Mouse (Mus musculus) ES-E14 (cell line): ENCODE results near the gene Wdr6. TPM values are rescaled to one million over a fixed set of nuclear protein-coding genes. Genes with fewer than 3 reads are reported as not detected.

ENCODE experiments used
- DNase-seq: peaks from one replicate; pipeline ENCODE4 v3.0.0-alpha.2; 2013; ENCODE audit warnings: low read depth, low spot score
- H3K27ac ChIP-seq: 2 replicates; pipeline ENCODE4 v1.5.1; 2012; ENCODE audit warnings: low read depth, mild to moderate bottlenecking, low read length, moderate library complexity, mixed read lengths; ENCODE audit not compliant: poor library complexity, insufficient read depth, severe bottlenecking
- H3K36me3 ChIP-seq: 2 replicates; pipeline ENCODE4 v1.6.1; 2012; ENCODE audit warnings: mild to moderate bottlenecking, low read length, moderate library complexity, mixed read lengths; ENCODE audit not compliant: control insufficient read depth, poor library complexity, insufficient read depth, severe bottlenecking
- H3K4me1 ChIP-seq, 2 experiments: fragments of 150-350 bp in 1 of 2; sonication (generic) in 1 of 2; 2 replicates each; pipeline ENCODE4 v1.6.1; 2012; ENCODE audit warnings: low read length in 2 of 2, mild to moderate bottlenecking in 1 of 2, mixed read lengths in 1 of 2; ENCODE audit not compliant: control insufficient read depth in 2 of 2, insufficient read depth in 2 of 2, poor library complexity in 1 of 2
- H3K4me3 ChIP-seq, 2 experiments: fragments of 150-350 bp in 1 of 2; sonication (generic) in 1 of 2; 2 replicates each; pipeline ENCODE4 v1.5.1; 2012; ENCODE audit warnings: low read length in 2 of 2, low read depth in 1 of 2, mild to moderate bottlenecking in 1 of 2, mixed read lengths in 1 of 2; ENCODE audit not compliant: insufficient read depth in 1 of 2, poor library complexity in 1 of 2, severe bottlenecking in 1 of 2
- H3K9ac ChIP-seq: 2 replicates; pipeline ENCODE4 v1.6.1; 2012; ENCODE audit warnings: low read depth, mild to moderate bottlenecking, low read length, mixed read lengths; ENCODE audit not compliant: poor library complexity, insufficient read depth, severe bottlenecking
- H3K9me3 ChIP-seq: fragments of 150-350 bp; sonication (generic); 2 replicates; pipeline ENCODE4 v1.6.1; 2012; ENCODE audit warnings: low read depth, mild to moderate bottlenecking, low read length; ENCODE audit not compliant: control insufficient read depth, insufficient read depth
- CHD2 ChIP-seq: IDR thresholded peaks from 2 replicates; pipeline ENCODE4 v1.6.1; 2014; ENCODE audit warnings: mild to moderate bottlenecking, low read depth, low read length, inconsistent platforms
- HCFC1 ChIP-seq: IDR thresholded peaks from 2 replicates; pipeline ENCODE4 v1.6.1; 2012; ENCODE audit warnings: low read length, inconsistent platforms, borderline replicate concordance; ENCODE audit not compliant: insufficient read depth
- MAFK ChIP-seq: IDR thresholded peaks from 2 replicates; pipeline ENCODE4 v1.6.1; 2014; ENCODE audit warnings: mild to moderate bottlenecking, low read depth, low read length, inconsistent platforms; ENCODE audit not compliant: insufficient read depth
- ZC3H11A ChIP-seq: IDR thresholded peaks from 2 replicates; pipeline ENCODE4 v1.6.1; 2012; ENCODE audit warnings: low read depth, mild to moderate bottlenecking, inconsistent platforms, low read length, borderline replicate concordance
- ZNF384 ChIP-seq: IDR thresholded peaks from 2 replicates; pipeline ENCODE4 v1.6.1; 2012; ENCODE audit warnings: low read depth, low read length, inconsistent platforms
- in situ Hi-C, 2 experiments: fragments of 600-800 bp; cut with MboI; formaldehyde crosslinking; loops; one replicate each; pipeline ENCODE4 v1.15.1; 2025; ENCODE audit warnings: low sequenced_read_pairs in 2 of 2, inconsistent platforms in 1 of 2; ENCODE audit not compliant: unreplicated experiment in 2 of 2
- total RNA-seq: library from RNA; depleted of rRNA; stranded (reverse); fragments of 300-350 nt; gene quantifications from 2 replicates; pipeline ENCODE4 v1.2.3, GENCODE M21; 2012

Wdr6 gene
- total RNA-seq, 1 experiment = 78.8 TPM

- DNase-seq = no peak
- Histone ChIP-seq H3K9me3 (no peaks in the 10 kb centered on the region), H3K4me3 (no peak overlapping the region), H3K36me3 (peaks cover 35% of the 10 kb centered on the region), H3K9ac (no peak overlapping the region), H3K4me1 (peaks cover 6 to 39% of the 10 kb centered on the region in 2 experiments; a peak in 3 of 4 replicates), H3K27ac (no peak overlapping the region)
- in situ Hi-C loops = no loop called here
- no peak for TF ChIP-seq HCFC1
- no peak for TF ChIP-seq ZNF384
- no peak for TF ChIP-seq ZC3H11A
- no peak for TF ChIP-seq MAFK
- no peak for TF ChIP-seq CHD2
These were observed 6.2 kb downstream of the Wdr6 start for GRCm38 (mm10) chr9:108572321-108572720.

- Histone ChIP-seq H3K9me3 (no peaks in the 10 kb centered on the region), H3K36me3 (peaks cover 35% of the 10 kb centered on the region), H3K27ac (no peak overlapping the region), H3K4me1 (peaks cover 6 to 32% of the 10 kb centered on the region in 2 experiments; a peak in 3 of 4 replicates), H3K4me3 (no peak overlapping the region), H3K9ac (no peak overlapping the region)
- DNase-seq = no peak
- in situ Hi-C loops = no loop called here
- TF ChIP-seq ZNF384 = no peak
- no peak for TF ChIP-seq ZC3H11A
- no peak for TF ChIP-seq HCFC1
These were observed 7.1 kb downstream of the Wdr6 start for GRCm38 (mm10) chr9:108571401-108571973.

- H3K4me1 ChIP-seq = peaks cover 6 to 32% of the 10 kb centered on the region in 2 experiments; a peak in 3 of 4 replicates
- H3K9ac ChIP-seq = peak overlapping the region; percentile 76
- peaks cover 34% of the 10 kb centered on the region for H3K36me3 ChIP-seq
- no peaks in the 10 kb centered on the region for H3K9me3 ChIP-seq
- DNase-seq = peak; percentile 81
- peak overlapping the region; percentile 76 to 81 for H3K4me3 ChIP-seq
- in situ Hi-C loops = no loop called here
- TF ChIP-seq HCFC1 = no peak
- peak overlapping the region; percentile 14; the same call in 1 of the 2 replicates for H3K27ac ChIP-seq
These were observed 8.2 kb downstream of the Wdr6 start for GRCm38 (mm10) chr9:108570207-108570896.

- peak within 1 kb of the TSS; percentile 78 for H3K9ac ChIP-seq
- in situ Hi-C loops = no loop called here
- H3K36me3 ChIP-seq = peaks cover 40% of the 10 kb centered on the region
- H3K4me3 ChIP-seq = peak within 1 kb of the TSS; percentile 81 to 82
- H3K9me3 ChIP-seq = no peaks in the 10 kb centered on the region
- peak within 1 kb of the TSS; percentile 14; the same call in 1 of the 2 replicates for H3K27ac ChIP-seq
- TF ChIP-seq MAFK (no peak), ZC3H11A (no peak), CHD2 (no peak), HCFC1 (no peak), ZNF384 (no peak)
- peak; percentile 83 for DNase-seq
- peaks cover 6 to 25% of the 10 kb centered on the region in 2 experiments; a peak in 3 of 4 replicates for H3K4me1 ChIP-seq
These were observed 8.9 kb downstream of the Wdr6 start, which contains the start of gene Dalrd3 for GRCm38 (mm10) chr9:108569381-108570206. Gene Dalrd3 (plus strand): TSS chr9:108569886.
